Comparison of ENCODE assay signal across 14 mouse cellular contexts in genomic region chr17:56208821-56209220, GRCm38 (mm10).
"Had no signal": no experiment of that assay in that cellular context is flagged by ENCODE, and none has a peak within 500 bp of the region (broad histone marks: within the 10 kb centered on the region; RNA-seq: fewer than 3 reads in every experiment).

No protein-coding gene starts in this region.

- H3K27me3 ChIP-seq: limb, embryonic 15.5 days; midbrain, embryonic 12.5 days; neural tube, embryonic 15.5 days had no signal

- H3K4me2 ChIP-seq: limb, embryonic 15.5 days; lung, embryonic 14.5 days; midbrain, embryonic 12.5 days; neural tube, embryonic 15.5 days had no signal

- H3K9ac ChIP-seq: limb, embryonic 15.5 days; liver, embryonic 14.5 days; lung, embryonic 14.5 days; midbrain, embryonic 12.5 days; neural tube, embryonic 15.5 days had no signal

- DNase-seq: kidney, adult 18-20 months; kidney, postnatal 10 days; kidney, postnatal 4 days; layer of hippocampus, adult 9-11 months; layer of hippocampus, postnatal 36 days; lung, embryonic 14.5 days; right cerebral cortex, adult 18-20 months; right cerebral cortex, postnatal 25 days had no signal

- H3K27ac ChIP-seq: limb, embryonic 15.5 days; liver, embryonic 14.5 days; midbrain, embryonic 12.5 days; neural tube, embryonic 15.5 days; stomach, postnatal 0 days had no signal

- H3K4me3 ChIP-seq: limb, embryonic 15.5 days; midbrain, embryonic 12.5 days; myocyte; neural tube, embryonic 15.5 days had no signal

- H3K9me3 ChIP-seq: limb, embryonic 15.5 days; midbrain, embryonic 12.5 days; neural tube, embryonic 15.5 days had no signal
